Mouse (Mus musculus) ZHBTc4 (cell line): Measurements from ENCODE around the gene Oit1.

ENCODE experiments used
- DNase-seq: peaks from one replicate; pipeline ENCODE4 v3.0.0-alpha.2; 2011; ENCODE audit warnings: low read depth, low spot score

Oit1 gene

DNA sequence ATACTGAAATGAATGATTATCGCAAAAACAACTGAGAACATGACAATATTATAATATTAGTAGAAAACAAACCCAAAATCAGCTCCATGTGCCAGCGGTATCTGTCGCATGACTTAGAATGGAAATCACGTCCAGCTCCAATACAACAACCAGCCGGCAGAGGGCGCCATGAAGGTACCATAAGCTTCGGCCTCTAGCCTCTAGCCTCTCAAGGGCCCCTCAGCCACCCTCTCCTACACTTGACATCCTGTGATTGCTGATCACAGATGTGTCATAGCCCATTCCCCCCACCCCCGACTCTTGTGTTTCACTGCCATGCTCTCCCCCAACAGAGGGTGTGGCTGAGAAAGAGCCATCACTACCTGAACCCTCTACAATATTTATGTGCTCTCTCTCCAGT is 78.3 kb downstream of the Oit1 start:
- DNase-seq = peak; percentile 86
